Comparison of ENCODE assay signal across 8 mouse cellular contexts in genomic region chr10:127121066-127121477, GRCm38 (mm10). TPM values are rescaled to one million over a fixed set of nuclear protein-coding genes. Genes with fewer than 3 reads are reported as not detected.
DNase-seq lines count a peak whose midpoint lies in the region; ATAC-seq and TF ChIP-seq lines count a peak whose summit lies in the region.

Os9 (minus strand) TSS chr10:127121131.

- no peak within 1 kb of the TSS for H3K27ac ChIP-seq in heart, embryonic 11.5 days (ENCODE audit: low read depth, low read length)
- no peak within 1 kb of the TSS for H3K27ac ChIP-seq in kidney, embryonic 16.5 days (ENCODE audit: low read length)
- H3K27ac ChIP-seq in liver, adult 2 months (replicated peaks; ENCODE audit: insufficient read depth, low read depth, low read length) = peak within 1 kb of the TSS; percentile 32

- DNase-seq in brain, embryonic 14.5 days (ENCODE audit: low read depth) = peak; percentile 100
- peak; percentile 95 for DNase-seq in liver, adult 2 months (ENCODE audit: extremely low read depth, low read depth, low spot score)
- DNase-seq in splenic B cell, adult 2 months (ENCODE audit: low read depth, low spot score) = peak; percentile 97

- peaks cover 20% of the 10 kb centered on the region for H3K36me3 ChIP-seq in C2C12 (ENCODE audit: control insufficient read depth, insufficient read depth)
- peaks cover 38% of the 10 kb centered on the region for H3K36me3 ChIP-seq in erythroblast, embryonic 14.5 days (ENCODE audit: control insufficient read depth)
- peaks cover 14% of the 10 kb centered on the region for H3K36me3 ChIP-seq in heart, embryonic 11.5 days (ENCODE audit: control insufficient read depth, insufficient read depth, low read length)
- H3K36me3 ChIP-seq in kidney, embryonic 16.5 days (ENCODE audit: insufficient read depth, low read length) = peaks cover 20% of the 10 kb centered on the region
- H3K36me3 ChIP-seq in liver, adult 2 months (ENCODE audit: control insufficient read depth, insufficient read depth, low read length) = peaks cover 6% of the 10 kb centered on the region; the same call in 1 of the 2 replicates
- peaks cover 12% of the 10 kb centered on the region for H3K36me3 ChIP-seq in myocyte (ENCODE audit: control insufficient read depth, insufficient read depth)
- peaks cover 2% of the 10 kb centered on the region for H3K36me3 ChIP-seq in splenic B cell, adult 2 months (ENCODE audit: control insufficient read depth, insufficient read depth, low read length, poor library complexity, severe bottlenecking)

- peak; percentile 51; the same call in 1 of the 2 replicates for TF ChIP-seq POLR2A in brain, embryonic 14.5 days (IDR thresholded peaks at IDR 0.05; ENCODE audit: borderline replicate concordance, extremely low read depth, insufficient read depth, insufficient read length, poor library complexity, severe bottlenecking)
- peak; percentile 84 for TF ChIP-seq POLR2A in liver, adult 2 months (IDR thresholded peaks at IDR 0.05; ENCODE audit: extremely low read depth, insufficient read depth, low read length)
- TF ChIP-seq POLR2A in myocyte (IDR thresholded peaks at IDR 0.05; ENCODE audit: insufficient read length, low read depth) = peak; percentile 88

- H3K4me1 ChIP-seq in erythroblast, embryonic 14.5 days (ENCODE audit: control insufficient read depth) = peaks cover 57% of the 10 kb centered on the region
- H3K4me1 ChIP-seq in heart, embryonic 11.5 days (ENCODE audit: control insufficient read depth, insufficient read depth, low read length) = peaks cover 10% of the 10 kb centered on the region
- peaks cover 16% of the 10 kb centered on the region for H3K4me1 ChIP-seq in kidney, embryonic 16.5 days (ENCODE audit: insufficient read depth, low read length)
- H3K4me1 ChIP-seq in liver, adult 2 months (ENCODE audit: control insufficient read depth, insufficient read depth, low read length) = peaks cover 8% of the 10 kb centered on the region; the same call in 1 of the 2 replicates

- no peaks in the 10 kb centered on the region for H3K9me3 ChIP-seq in erythroblast, embryonic 14.5 days (ENCODE audit: control insufficient read depth, low read length)
- no peaks in the 10 kb centered on the region for H3K9me3 ChIP-seq in heart, embryonic 11.5 days (replicated peaks; ENCODE audit: control insufficient read depth, low read length)
- H3K9me3 ChIP-seq in kidney, embryonic 16.5 days (ENCODE audit: low read length) = no peaks in the 10 kb centered on the region

- no peaks in the 10 kb centered on the region for H3K27me3 ChIP-seq in C2C12 (ENCODE audit: control insufficient read depth, insufficient read depth, insufficient read length)
- H3K27me3 ChIP-seq in erythroblast, embryonic 14.5 days (ENCODE audit: control insufficient read depth) = no peaks in the 10 kb centered on the region
- H3K27me3 ChIP-seq in heart, embryonic 11.5 days (ENCODE audit: control insufficient read depth, insufficient read depth, low read length) = no peaks in the 10 kb centered on the region
- no peaks in the 10 kb centered on the region for H3K27me3 ChIP-seq in kidney, embryonic 16.5 days (ENCODE audit: insufficient read depth, low read length)
- no peaks in the 10 kb centered on the region for H3K27me3 ChIP-seq in liver, adult 2 months (ENCODE audit: control insufficient read depth, insufficient read depth, low read length)
- H3K27me3 ChIP-seq in myocyte (ENCODE audit: control insufficient read depth, insufficient read depth, insufficient read length) = no peaks in the 10 kb centered on the region
- H3K27me3 ChIP-seq in splenic B cell, adult 2 months (ENCODE audit: control insufficient read depth, insufficient read depth, low read length, poor library complexity, severe bottlenecking) = no peaks in the 10 kb centered on the region

- H3K79me2 ChIP-seq in C2C12 (ENCODE audit: control insufficient read depth, insufficient read depth) = no peaks in the 10 kb centered on the region
- H3K79me2 ChIP-seq in liver, adult 2 months (ENCODE audit: control insufficient read depth, insufficient read depth, low read length) = 0 out of 2 replicates have a peak, but pooled peaks cover 3% of the 10 kb centered on the region
- H3K79me2 ChIP-seq in myocyte (ENCODE audit: control insufficient read depth, insufficient read depth) = no peaks in the 10 kb centered on the region

- peak within 1 kb of the TSS; percentile 90 for H3K4me3 ChIP-seq in C2C12 (ENCODE audit: insufficient read depth, poor library complexity, severe bottlenecking)
- H3K4me3 ChIP-seq in erythroblast, embryonic 14.5 days (replicated peaks) = peak within 1 kb of the TSS; percentile 85
- H3K4me3 ChIP-seq in heart, embryonic 11.5 days (ENCODE audit: low read depth, low read length) = peak within 1 kb of the TSS; percentile 82
- H3K4me3 ChIP-seq in kidney, embryonic 16.5 days (ENCODE audit: low read length) = peak within 1 kb of the TSS; percentile 73
- peak within 1 kb of the TSS; percentile 64 for H3K4me3 ChIP-seq in liver, adult 2 months (ENCODE audit: insufficient read depth, low read depth, low read length)
- H3K4me3 ChIP-seq in myocyte = peak within 1 kb of the TSS; percentile 79

- ATAC-seq in heart, embryonic 11.5 days (replicated peaks; ENCODE audit: insufficient number of reproducible peaks, low FRiP score, low TSS enrichment) = peak; percentile 96
- peak; percentile 97 for ATAC-seq in kidney, embryonic 16.5 days (ENCODE audit: low FRiP score, low TSS enrichment)

- H3K79me3 ChIP-seq in C2C12 (ENCODE audit: low read depth) = no peaks in the 10 kb centered on the region

- WGBS in heart, embryonic 11.5 days (ENCODE audit: insufficient replicate concordance) = under 1% methylated on average over 19 of the region's 19 CpGs
- 2% methylated on average over 19 of the region's 19 CpGs for WGBS in kidney, embryonic 16.5 days
- under 1% methylated on average over 19 of the region's 19 CpGs for WGBS in liver, adult 2 months

- H3ac ChIP-seq in C2C12 (ENCODE audit: control insufficient read depth, insufficient read length, low read depth) (peak within 1 kb of the TSS; percentile 88), myocyte (ENCODE audit: control insufficient read depth, insufficient read length) (peak within 1 kb of the TSS; percentile 4)

- H3K4me2 ChIP-seq in heart, embryonic 11.5 days = peak within 1 kb of the TSS; percentile 98
- H3K4me2 ChIP-seq in kidney, embryonic 16.5 days (replicated peaks; ENCODE audit: low read depth, low read length) = peak within 1 kb of the TSS; percentile 84
- peak within 1 kb of the TSS; percentile 89 for H3K4me2 ChIP-seq in myocyte (ENCODE audit: low read depth)

- no peak for TF ChIP-seq CTCF in C2C12 (IDR thresholded peaks at IDR 0.05; ENCODE audit: control insufficient read depth, insufficient read depth, insufficient read length)
- no peak for TF ChIP-seq CTCF in brain, embryonic 14.5 days (IDR thresholded peaks at IDR 0.05; ENCODE audit: borderline replicate concordance, extremely low read depth, insufficient read depth, insufficient read length)
- no peak for TF ChIP-seq CTCF in liver, adult 2 months (IDR thresholded peaks at IDR 0.05; ENCODE audit: low read depth, low read length)

- peak within 1 kb of the TSS; percentile 79 for H3K9ac ChIP-seq in heart, embryonic 11.5 days (ENCODE audit: low read depth, low read length)
- H3K9ac ChIP-seq in kidney, embryonic 16.5 days (replicated peaks; ENCODE audit: low read length) = peak within 1 kb of the TSS; percentile 68
- H3K9ac ChIP-seq in liver, adult 2 months (ENCODE audit: low read depth, low read length) = peak within 1 kb of the TSS; percentile 66

TF ChIP-seq in C2C12, 6 proteins besides CTCF, POLR2A, EP300 and RAD21:
- TF ChIP-seq MAX (IDR thresholded peaks at IDR 0.05) = no peak
- no peak for TF ChIP-seq MYOD1 (IDR thresholded peaks at IDR 0.05; ENCODE audit: control insufficient read depth, insufficient read length, low read depth)
- peak; percentile 30 for TF ChIP-seq CEBPB (IDR thresholded peaks at IDR 0.05; ENCODE audit: low read depth)

TF ChIP-seq in myocyte, 11 proteins besides CTCF, POLR2A, EP300 and RAD21:
- TF ChIP-seq POLR2AphosphoS2 (IDR thresholded peaks at IDR 0.05; ENCODE audit: insufficient read length, low read depth) (peak; percentile 82), SRF (IDR thresholded peaks at IDR 0.05; ENCODE audit: control insufficient read depth, insufficient read length, low read depth) (peak; percentile 87), MYOG (IDR thresholded peaks at IDR 0.05; ENCODE audit: control insufficient read depth in 1 of 3, insufficient read depth in 1 of 3, insufficient read length in 2 of 3, low read depth in 2 of 3) (no peak)

RNA-seq across cellular contexts. Expression of gene Os9, which starts in this region (rescaled TPM):
- polyA plus RNA-seq in C2C12 (2012; fragmentation: generic; extraction: Trizol) (35.6 TPM), myocyte (2012; fragmentation: generic; extraction: Trizol) (67.2 TPM)
- polyA plus RNA-seq in brain, embryonic 14.5 days (2012; rRNA removed) = 71.3 and 93.8 TPM in 2 replicates
- polyA plus RNA-seq in erythroblast, embryonic 14.5 days (2012) = 13.2 and 14.7 TPM in 2 replicates
- 21.3 and 30.3 TPM in 2 replicates for polyA plus RNA-seq in heart, embryonic 11.5 days (2014; fragmentation: Nextera tagmentation; extraction: Ambion mirVana)
- 106 and 110 TPM in 2 replicates for polyA plus RNA-seq in kidney, embryonic 16.5 days (2015; fragmentation: Nextera tagmentation; extraction: Ambion mirVana)
- 130 TPM in 2 replicates for total RNA-seq in liver, adult 2 months (2014; rRNA removed)
- 128 and 130 TPM in 2 replicates for polyA plus RNA-seq in liver, adult 2 months (2012; rRNA removed)
